Mouse (Mus musculus) cerebellum, adult 9-10 months (tissue): ENCODE measurements around the gene Il33.

Source experiments
- DNase-seq: peaks from one replicate; pipeline ENCODE4 v3.0.0; 2022

Il33 gene

GRCm38 (mm10) chr19:29924638-29925258 lies at the start of gene Il33:
Il33 (plus strand) TSS chr19:29925114.
- no peak for DNase-seq

- no peak for DNase-seq
Measured at GRCm38 (mm10) chr19:29877422-29878291, 47.3 kb upstream of the Il33 start.

GRCm38 (mm10) chr19:29878896-29879504 lies 45.9 kb upstream of the Il33 start:
- no peak for DNase-seq

- no peak for DNase-seq
Measured at GRCm38 (mm10) chr19:29880918-29881317, 44.0 kb upstream of the Il33 start.

GRCm38 (mm10) chr19:29882696-29883095 lies 42.2 kb upstream of the Il33 start:
- DNase-seq, result no peak

- no peak for DNase-seq
Measured at GRCm38 (mm10) chr19:29885548-29885947, 39.4 kb upstream of the Il33 start.

GRCm38 (mm10) chr19:29887476-29887875 lies 37.4 kb upstream of the Il33 start:
- DNase-seq, result no peak

- no peak for DNase-seq
Measured at GRCm38 (mm10) chr19:29888946-29889345, 36.0 kb upstream of the Il33 start.

- DNase-seq, result no peak
Measured at GRCm38 (mm10) chr19:29891981-29892380, 32.9 kb upstream of the Il33 start.

- no peak for DNase-seq
Measured at GRCm38 (mm10) chr19:29892786-29893185, 32.1 kb upstream of the Il33 start.

- DNase-seq, result no peak
Measured at GRCm38 (mm10) chr19:29893718-29894273, 31.1 kb upstream of the Il33 start.

- no peak for DNase-seq
Measured at GRCm38 (mm10) chr19:29894381-29894780, 30.5 kb upstream of the Il33 start.

- DNase-seq, result no peak
Measured at GRCm38 (mm10) chr19:29895047-29895446, 29.9 kb upstream of the Il33 start.

- DNase-seq, result no peak
Measured at GRCm38 (mm10) chr19:29900318-29900717, 24.6 kb upstream of the Il33 start.

- DNase-seq, result no peak
Measured at GRCm38 (mm10) chr19:29902343-29903070, 22.4 kb upstream of the Il33 start.

- DNase-seq, result no peak
Measured at GRCm38 (mm10) chr19:29905896-29906295, 19.0 kb upstream of the Il33 start.

- no peak for DNase-seq
Measured at GRCm38 (mm10) chr19:29909166-29909565, 15.7 kb upstream of the Il33 start.

GRCm38 (mm10) chr19:29911919-29912318 lies 13.0 kb upstream of the Il33 start:
- DNase-seq, result no peak

GRCm38 (mm10) chr19:29917421-29917820 lies 7.5 kb upstream of the Il33 start:
- no peak for DNase-seq

- DNase-seq, result no peak
Measured at GRCm38 (mm10) chr19:29926101-29926755, 1.3 kb downstream of the Il33 start.

- no peak for DNase-seq
Measured at GRCm38 (mm10) chr19:29930296-29930695, 5.4 kb downstream of the Il33 start.

GRCm38 (mm10) chr19:29937445-29937844 lies 12.5 kb downstream of the Il33 start:
- no peak for DNase-seq
